Mouse (Mus musculus): ENCODE data around the gene Spata13. TPM values are rescaled to one million over a fixed set of nuclear protein-coding genes. Genes with fewer than 3 reads are reported as not detected.

Spata13 gene
- polyA plus RNA-seq, 1 experiment: 17.6 TPM

- no peak for DNase-seq (ENCODE audit: low read depth)
Measured at GRCm38 (mm10) chr14:60715686-60716085, 81.9 kb downstream of the Spata13 start.

GRCm38 (mm10) chr14:60721304-60721703 lies 87.5 kb downstream of the Spata13 start:
- DNase-seq (ENCODE audit: low read depth): no peak

DNA sequence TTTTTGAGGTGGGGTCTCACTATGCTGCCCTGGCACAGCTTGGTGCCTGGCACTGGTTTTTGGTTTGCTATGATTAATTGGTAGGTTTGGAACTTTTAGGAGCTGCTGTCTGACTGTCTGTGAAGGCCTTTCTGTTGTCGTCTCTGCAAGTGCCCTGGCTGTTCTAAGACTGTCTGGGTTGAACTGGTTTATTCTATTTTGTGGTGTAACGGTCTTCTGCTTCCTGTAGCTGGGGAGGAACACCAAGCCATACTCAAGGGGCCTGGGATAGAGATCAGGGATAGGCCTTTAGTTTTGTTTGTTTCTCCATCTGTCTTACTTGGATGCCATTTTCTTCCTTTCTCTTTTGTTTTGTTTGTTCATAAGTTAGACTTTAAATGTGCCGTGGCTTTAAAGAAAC lies 88.1 kb downstream of the Spata13 start:
- no peak for DNase-seq (ENCODE audit: low read depth)

GRCm38 (mm10) chr14:60726091-60726490 lies 92.3 kb downstream of the Spata13 start:
- DNase-seq (ENCODE audit: low read depth): no peak

DNA sequence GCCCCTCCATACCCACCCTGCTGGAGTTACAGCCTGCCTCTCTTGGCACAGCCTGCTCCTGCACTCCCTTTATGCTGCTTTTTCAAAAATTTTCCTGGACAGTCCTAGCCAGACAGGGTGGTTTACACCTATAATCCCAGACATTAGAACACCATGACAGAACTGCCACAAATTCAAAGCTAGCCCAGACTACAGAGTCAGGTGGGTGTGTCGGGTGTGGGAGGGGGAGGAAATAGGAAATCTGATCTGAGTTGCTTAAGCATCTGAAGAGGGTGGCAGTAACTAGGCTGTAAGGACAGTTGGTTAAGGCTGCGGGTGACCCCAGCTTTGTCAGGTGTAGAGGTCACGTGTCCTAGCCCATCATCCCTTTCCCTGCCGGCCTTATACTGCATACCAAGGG lies 93.3 kb downstream of the Spata13 start:
- no peak for DNase-seq (ENCODE audit: low read depth)

- no peak for DNase-seq (ENCODE audit: low read depth)
Measured at GRCm38 (mm10) chr14:60732081-60732480, 98.3 kb downstream of the Spata13 start.

GRCm38 (mm10) chr14:60732787-60733186 lies 99.0 kb downstream of the Spata13 start:
- DNase-seq (ENCODE audit: low read depth): no peak

DNA sequence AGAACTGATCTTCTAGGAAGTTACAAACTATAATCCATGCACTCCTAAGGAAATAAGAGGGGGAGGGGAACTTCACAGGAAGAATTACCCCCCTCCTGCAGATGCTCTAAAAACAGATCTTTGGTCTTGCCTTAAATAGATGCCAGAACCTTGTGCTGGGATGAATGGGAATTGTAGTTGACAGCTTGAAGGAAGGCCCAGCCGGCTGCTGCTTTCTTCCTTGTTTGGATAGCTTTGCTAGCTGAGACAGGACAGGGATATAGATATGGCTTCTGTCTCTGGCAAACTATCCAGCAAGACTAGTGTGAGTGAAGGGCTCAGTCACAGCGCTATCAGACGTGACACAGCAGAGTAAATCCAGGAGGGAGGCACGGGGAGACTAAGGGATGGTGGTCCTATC lies 99.9 kb downstream of the Spata13 start:
- no peak for DNase-seq (ENCODE audit: low read depth)

- DNase-seq (ENCODE audit: low read depth): no peak
Measured at GRCm38 (mm10) chr14:60735206-60735605, 101.4 kb downstream of the Spata13 start.

GRCm38 (mm10) chr14:60735848-60736547 lies 102.2 kb downstream of the Spata13 start:
- no peak for DNase-seq (ENCODE audit: low read depth)

DNA sequence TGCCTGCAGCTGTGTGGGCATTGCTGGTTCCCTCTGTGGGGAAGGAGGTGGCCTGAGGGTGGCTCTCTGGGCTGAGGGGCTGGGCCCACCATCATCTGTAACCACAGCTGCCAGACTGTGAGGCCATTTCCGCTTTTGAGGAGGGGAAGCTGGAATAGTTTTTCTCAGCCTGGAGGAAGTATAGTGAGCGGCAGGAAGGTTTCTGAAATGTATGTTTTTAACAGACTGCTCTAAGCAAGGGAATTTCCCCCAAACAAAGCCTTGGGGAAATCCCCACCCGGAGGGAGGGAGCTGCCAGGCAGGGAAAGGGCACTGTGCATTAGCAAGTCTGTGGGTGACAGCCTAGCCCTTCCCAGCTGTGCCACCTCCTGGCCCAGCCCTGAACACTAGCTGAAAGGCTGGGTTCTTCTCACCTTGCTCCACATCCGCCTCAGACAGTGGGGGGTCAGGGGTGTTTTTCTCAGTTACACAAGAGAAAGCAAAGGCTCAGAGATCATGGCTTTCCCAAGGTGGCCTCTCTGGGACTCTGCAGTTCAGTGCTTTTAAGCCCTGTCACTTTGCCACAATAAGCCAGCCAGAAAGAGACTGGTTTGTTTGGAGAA lies 102.9 kb downstream of the Spata13 start:
- DNase-seq (ENCODE audit: low read depth): no peak

DNA sequence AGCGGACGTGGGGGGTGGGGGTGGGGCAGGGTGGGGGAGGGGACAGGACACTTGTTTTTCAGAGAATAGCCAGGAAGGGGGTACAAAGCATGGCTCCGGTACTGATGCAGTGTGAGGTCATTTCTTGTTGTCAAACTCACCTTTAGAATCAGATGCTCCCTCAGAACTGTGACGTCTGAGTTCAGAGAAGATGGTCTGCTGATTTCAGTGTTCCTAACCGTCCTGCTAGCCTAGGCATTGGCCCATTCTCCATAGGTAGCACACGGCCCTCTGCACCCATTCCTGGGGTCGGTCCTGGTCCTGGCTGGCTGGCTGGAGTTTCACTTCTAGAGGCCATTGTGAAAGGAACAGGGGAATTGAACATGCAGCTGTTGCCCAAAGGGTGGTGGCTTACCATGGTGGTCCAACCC lies 103.4 kb downstream of the Spata13 start:
- DNase-seq (ENCODE audit: low read depth): no peak

- no peak for DNase-seq (ENCODE audit: low read depth)
Measured at GRCm38 (mm10) chr14:60738434-60738938, 104.7 kb downstream of the Spata13 start.

- DNase-seq (ENCODE audit: low read depth): no peak
Measured at GRCm38 (mm10) chr14:60739155-60739554, 105.4 kb downstream of the Spata13 start.

DNA sequence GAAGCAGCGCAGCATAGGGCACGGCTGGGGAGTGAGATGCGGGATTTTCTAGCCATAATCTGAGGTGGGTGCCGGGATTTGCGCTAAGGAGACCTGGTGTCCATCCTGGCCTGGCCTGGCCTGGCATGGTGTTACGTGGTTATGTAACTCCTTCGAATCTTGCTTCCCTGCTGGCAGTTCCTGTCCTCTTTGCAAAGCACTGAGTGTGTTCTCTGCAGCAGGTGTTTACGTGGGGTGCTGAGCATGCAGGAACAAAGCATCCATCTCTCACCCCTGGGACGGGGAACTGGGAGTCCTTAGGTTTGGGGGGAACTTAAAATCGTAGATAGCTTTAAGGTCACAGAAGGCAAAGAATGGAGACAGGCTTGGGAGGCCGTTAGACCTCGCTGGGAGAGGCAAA lies 105.8 kb downstream of the Spata13 start:
- no peak for DNase-seq (ENCODE audit: low read depth)

DNA sequence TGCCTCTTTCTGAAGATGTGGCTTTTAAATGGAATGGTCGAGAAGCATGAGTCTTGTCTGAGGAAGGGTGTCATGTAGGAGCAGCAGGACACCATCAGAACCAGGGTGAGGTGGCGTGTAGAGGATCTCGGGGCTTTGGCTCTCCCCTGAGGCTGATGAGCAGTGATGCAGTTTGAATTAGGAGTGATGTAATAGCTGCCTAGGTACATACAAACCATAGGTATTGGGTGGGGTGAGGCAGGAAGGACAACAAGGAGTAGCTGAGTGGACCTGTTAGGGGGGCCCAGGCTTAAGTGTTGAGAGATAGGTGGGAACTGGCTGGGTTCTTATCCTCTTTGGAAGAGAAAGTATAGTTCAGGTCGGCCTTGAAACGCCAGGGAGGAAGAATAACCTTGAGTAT lies 106.7 kb downstream of the Spata13 start:
- no peak for DNase-seq (ENCODE audit: low read depth)

- no peak for DNase-seq (ENCODE audit: low read depth)
Measured at GRCm38 (mm10) chr14:60741033-60741432, 107.2 kb downstream of the Spata13 start.

- no peak for DNase-seq (ENCODE audit: low read depth)
Measured at GRCm38 (mm10) chr14:60741490-60741981, 107.7 kb downstream of the Spata13 start.

DNA sequence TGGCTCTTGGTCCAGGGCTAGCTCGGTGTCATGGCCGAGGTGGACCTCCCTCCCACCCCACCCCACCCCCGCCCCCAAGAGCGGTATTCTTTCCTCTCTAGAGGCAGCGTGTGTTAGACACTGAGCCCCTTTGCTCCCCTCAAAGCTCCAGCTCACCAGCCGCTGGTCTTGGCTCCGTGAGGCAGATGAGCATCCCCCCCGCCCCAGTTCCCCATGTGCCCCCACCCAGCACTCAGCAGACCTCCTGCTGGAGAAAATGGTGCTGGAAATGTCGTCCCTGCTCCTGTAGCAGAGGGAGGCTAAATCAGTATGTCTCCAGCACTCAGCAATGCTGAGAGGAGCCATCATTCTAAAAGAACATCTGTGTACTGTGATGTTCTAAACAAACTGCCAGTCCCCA lies 109.9 kb downstream of the Spata13 start:
- DNase-seq (ENCODE audit: low read depth): no peak

DNA sequence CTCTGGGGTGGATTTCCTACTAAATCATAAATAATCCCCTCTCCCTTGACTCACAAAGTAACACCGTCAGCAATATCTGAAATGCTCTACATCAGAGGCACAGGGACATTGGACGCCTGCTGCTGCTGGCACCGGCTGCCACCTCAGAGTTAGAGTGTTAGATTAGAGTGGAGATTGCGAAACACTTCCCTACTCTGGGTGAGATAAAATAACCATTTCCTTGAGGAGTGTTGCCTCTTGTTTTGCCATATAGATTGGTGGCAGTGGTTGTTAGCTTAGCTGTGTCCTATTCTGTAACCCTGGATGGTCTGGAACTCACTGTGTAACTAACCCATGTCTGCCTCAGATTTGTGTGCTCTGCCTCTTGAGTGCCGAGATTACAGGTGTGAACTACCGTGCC lies 111.4 kb downstream of the Spata13 start:
- DNase-seq (ENCODE audit: low read depth): no peak

- no peak for DNase-seq (ENCODE audit: low read depth)
Measured at GRCm38 (mm10) chr14:60746141-60746540, 112.3 kb downstream of the Spata13 start.

DNA sequence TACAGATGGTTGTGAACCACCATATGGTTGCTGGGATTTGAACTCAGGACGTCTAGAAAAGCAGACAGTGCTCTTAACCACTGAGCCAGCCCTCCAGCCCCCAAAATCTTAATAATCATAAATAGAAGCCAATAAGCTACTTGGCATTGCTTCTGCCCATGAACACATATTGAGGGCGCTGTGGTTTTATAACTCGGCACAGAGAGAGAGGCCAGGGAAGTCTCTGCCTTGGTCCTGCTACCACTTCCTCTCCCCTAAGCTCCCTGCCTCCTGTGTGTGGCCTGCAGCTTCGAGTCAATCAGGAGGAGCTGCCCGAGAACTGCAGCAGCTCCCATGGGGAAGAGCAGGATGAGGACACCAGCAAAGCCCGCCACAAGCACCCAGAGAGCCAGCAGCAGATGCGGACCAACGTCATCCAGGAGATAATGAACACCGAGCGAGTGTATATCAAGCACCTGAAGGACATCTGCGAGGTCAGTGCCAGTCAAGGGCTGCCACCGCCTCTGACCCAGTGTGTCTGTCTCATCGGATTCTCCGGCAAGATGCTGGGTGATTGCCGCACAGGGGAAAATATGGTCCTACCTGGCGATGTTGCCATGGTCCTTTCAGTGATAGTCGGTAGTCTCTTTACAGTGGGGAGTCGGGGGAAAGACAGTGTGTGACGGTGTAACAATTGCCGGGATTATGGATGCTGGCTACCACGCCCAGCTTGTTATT lies 113.5 kb downstream of the Spata13 start:
- DNase-seq (ENCODE audit: low read depth): no peak

DNA sequence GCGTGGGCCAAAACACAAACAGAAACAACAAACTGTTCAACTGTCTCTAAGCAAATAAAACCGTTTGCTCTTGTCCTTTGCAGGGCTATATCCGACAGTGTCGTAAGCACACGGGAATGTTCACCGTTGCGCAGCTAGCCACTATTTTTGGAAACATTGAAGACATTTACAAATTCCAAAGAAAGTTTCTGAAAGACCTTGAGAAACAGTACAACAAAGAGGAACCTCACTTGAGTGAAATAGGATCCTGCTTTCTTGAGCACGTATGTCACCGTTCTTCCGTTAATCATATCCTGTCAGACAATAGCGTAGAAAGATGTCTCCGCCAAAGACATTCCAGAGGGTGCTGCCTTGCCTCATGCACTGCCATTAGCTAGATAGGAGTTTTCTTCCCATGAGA lies 116.1 kb downstream of the Spata13 start:
- no peak for DNase-seq (ENCODE audit: low read depth)

Measured in gonadal fat pad, adult 2 months (tissue).